23 mouse cellular contexts compared by ENCODE assay signal in genomic region chr10:8970807-8971206, GRCm38 (mm10).
DNase-seq lines count a peak whose midpoint lies in the region; TF ChIP-seq lines count a peak whose summit lies in the region.
"Had no signal": no experiment of that assay in that cellular context is flagged by ENCODE, and none has a peak within 500 bp of the region (broad histone marks: within the 10 kb centered on the region; RNA-seq: fewer than 3 reads in every experiment).

No protein-coding gene starts in this region.

- TF ChIP-seq EP300 in CH12.LX (IDR thresholded peaks at IDR 0.05; ENCODE audit: low read length) = no peak

- no peak for TF ChIP-seq POLR2A in CH12.LX (IDR thresholded peaks at IDR 0.05; ENCODE audit: low read depth, low read length)
- TF ChIP-seq POLR2A in embryonic fibroblast, embryonic 13.5 days (IDR thresholded peaks at IDR 0.05; ENCODE audit: low read depth, low read length) = no peak

- TF ChIP-seq CTCF in CH12.LX (conservative IDR thresholded peaks at IDR 0.05 in 1 of 2, IDR thresholded peaks at IDR 0.05 in 1 of 2; ENCODE audit: low read depth in 2 of 2, low read length in 2 of 2) = no peak
- no peak for TF ChIP-seq CTCF in embryonic fibroblast, embryonic 13.5 days (IDR thresholded peaks at IDR 0.05; ENCODE audit: borderline replicate concordance, insufficient read depth, low read length)

- H3K9me3 ChIP-seq in CH12.LX (replicated peaks; ENCODE audit: low read length) = no peaks in the 10 kb centered on the region
- H3K9me3 ChIP-seq: embryonic facial prominence, embryonic 13.5 days; embryonic facial prominence, embryonic 15.5 days; forebrain, embryonic 13.5 days; forebrain, embryonic 15.5 days had no signal

- in situ Hi-C loops in CH12.LX (cut with MboI; ENCODE audit: low pct_ligation_motif_present, low pct_unique_long_range_greater_than_20kb, low sequenced_read_pairs) = loop anchor here (25.0 kb wide), 1 partner anchor 1134 kb away; the partner anchor contains the start of gene Zc3h12d

- H3K27me3 ChIP-seq in CH12.LX (replicated peaks) = no peaks in the 10 kb centered on the region
- H3K27me3 ChIP-seq: embryonic facial prominence, embryonic 13.5 days; embryonic facial prominence, embryonic 15.5 days; forebrain, embryonic 13.5 days; forebrain, embryonic 15.5 days; Patski had no signal

- dilution Hi-C loops in CH12.LX (cut with MboI; ENCODE audit: extremely low pct_ligation_motif_present, extremely low pct_unique_long_range_greater_than_20kb, low sequenced_read_pairs) = no loop called here

- peaks cover 5 to 14% of the 10 kb centered on the region in 2 experiments for H3K4me1 ChIP-seq in CH12.LX (ENCODE audit: control insufficient read depth in 1 of 2, insufficient read depth in 2 of 2)
- peaks cover 19% of the 10 kb centered on the region for H3K4me1 ChIP-seq in embryonic fibroblast, embryonic 13.5 days (ENCODE audit: control insufficient read depth, insufficient read depth, low read length)

- no peak overlapping the region for H3K4me3 ChIP-seq in CH12.LX (replicated peaks in 1 of 3; ENCODE audit: low read depth in 2 of 3, low read length in 2 of 3, poor library complexity in 1 of 3)
- no peak overlapping the region for H3K4me3 ChIP-seq in embryonic fibroblast, embryonic 13.5 days (ENCODE audit: insufficient read depth, low read length)
- H3K4me3 ChIP-seq: embryonic facial prominence, embryonic 13.5 days; embryonic facial prominence, embryonic 15.5 days; forebrain, embryonic 13.5 days; forebrain, embryonic 15.5 days had no signal

- DNase-seq in heart, adult 11 months = peak; percentile 3
- DNase-seq in heart, adult 8-10 months (ENCODE audit: low spot score) = no peak
- no peak for DNase-seq in CH12.LX (ENCODE audit: extremely low read depth)
- no peak for DNase-seq in liver
- DNase-seq: adrenal gland, adult 8-10 months; adrenal gland, postnatal 14 days; adrenal gland, postnatal 36 days; B cell, adult 2 months; cerebellum, adult 11 months; cerebellum, adult 18-20 months; cerebellum, adult 8-10 months; cerebellum, adult 9-11 months; cerebellum, postnatal 14 days; cerebellum, postnatal 36 days; embryo, embryonic 11 days; forebrain, postnatal 0 days had no signal

- no peaks in the 10 kb centered on the region for H3K79me2 ChIP-seq in CH12.LX (replicated peaks; ENCODE audit: control insufficient read depth, extremely low read depth, insufficient read depth, poor library complexity, severe bottlenecking)

- no peak for TF ChIP-seq RAD21 in CH12.LX (IDR thresholded peaks at IDR 0.05; ENCODE audit: low read depth, low read length)

- H3K36me3 ChIP-seq in CH12.LX (replicated peaks in 1 of 2; ENCODE audit: control insufficient read depth in 1 of 2, insufficient read depth in 1 of 2, low read length in 1 of 2) = no peaks in the 10 kb centered on the region
- H3K36me3 ChIP-seq: embryonic facial prominence, embryonic 13.5 days; embryonic facial prominence, embryonic 15.5 days; forebrain, embryonic 15.5 days; G1E had no signal

- H3K27ac ChIP-seq in CH12.LX (ENCODE audit: insufficient read depth, low read depth) = no peak overlapping the region
- H3K27ac ChIP-seq in embryonic fibroblast, embryonic 13.5 days (ENCODE audit: insufficient read depth, low read length) = peak overlapping the region; percentile 80; the same call in 1 of the 2 replicates
- H3K27ac ChIP-seq: embryonic facial prominence, embryonic 13.5 days; embryonic facial prominence, embryonic 15.5 days; forebrain, embryonic 13.5 days; forebrain, embryonic 15.5 days had no signal

- H3K4me2 ChIP-seq in CH12.LX (ENCODE audit: insufficient read depth, low read depth, poor library complexity, severe bottlenecking) = no peak overlapping the region
- H3K4me2 ChIP-seq: embryonic facial prominence, embryonic 13.5 days; embryonic facial prominence, embryonic 15.5 days; forebrain, embryonic 13.5 days; forebrain, embryonic 15.5 days had no signal

- no peak overlapping the region for H3K9ac ChIP-seq in CH12.LX (ENCODE audit: insufficient read depth, low read depth)
- H3K9ac ChIP-seq: embryonic facial prominence, embryonic 13.5 days; embryonic facial prominence, embryonic 15.5 days; forebrain, embryonic 13.5 days; forebrain, embryonic 15.5 days; forebrain, postnatal 0 days had no signal

TF ChIP-seq in CH12.LX, 34 proteins besides CTCF, POLR2A, EP300 and RAD21:
- TF ChIP-seq ETS1 (conservative IDR thresholded peaks at IDR 0.05; ENCODE audit: low read depth, low read length) (no peak), TCF12 (IDR thresholded peaks at IDR 0.05; ENCODE audit: low read depth, low read length) (no peak), ZMIZ1 (IDR thresholded peaks at IDR 0.05; ENCODE audit: low read depth, low read length) (no peak), SMC3 (IDR thresholded peaks at IDR 0.05; ENCODE audit: low read depth, low read length) (no peak), MAFK (IDR thresholded peaks at IDR 0.05; ENCODE audit: insufficient replicate concordance, low read length) (peak; percentile 73)
TF ChIP-seq in CH12.LX: peak in this region for 1.
